Mouse (Mus musculus) thymus, adult 2 months (tissue): Measurements from ENCODE around the gene Cmss1. TPM values are rescaled to one million over a fixed set of nuclear protein-coding genes. Genes with fewer than 3 reads are reported as not detected.

Experiments used
- DNase-seq: peaks from one replicate; pipeline ENCODE4 v3.0.0; 2021
- H3K27ac ChIP-seq: fragments of 200-500 bp; 2 replicates; pipeline ENCODE4 v1.5.1; 2012; ENCODE audit warnings: low read length, control low read depth; ENCODE audit not compliant: control insufficient read depth, insufficient read depth
- H3K27me3 ChIP-seq: fragments of 200-500 bp; 2 replicates; pipeline ENCODE4 v1.6.1; 2012; ENCODE audit warnings: mild to moderate bottlenecking, low read length, moderate library complexity, mixed read lengths; ENCODE audit not compliant: control insufficient read depth, insufficient read depth
- H3K36me3 ChIP-seq: fragments of 200-500 bp; 2 replicates; pipeline ENCODE4 v1.6.1; 2012; ENCODE audit warnings: mild to moderate bottlenecking, low read length, moderate library complexity; ENCODE audit not compliant: control insufficient read depth, insufficient read depth
- H3K4me1 ChIP-seq: fragments of 200-500 bp; replicated peaks from 2 replicates; pipeline ENCODE4 v1.6.1; 2012; ENCODE audit warnings: low read length; ENCODE audit not compliant: control insufficient read depth, insufficient read depth
- H3K4me3 ChIP-seq: fragments of 200-500 bp; 2 replicates; pipeline ENCODE4 v1.5.1; 2012; ENCODE audit warnings: mild to moderate bottlenecking, low read length, control low read depth, moderate library complexity; ENCODE audit not compliant: control insufficient read depth, insufficient read depth
- CTCF ChIP-seq: fragments of 200-500 bp; IDR thresholded peaks from 2 replicates; pipeline ENCODE4 v1.5.1; 2012; ENCODE audit warnings: mild to moderate bottlenecking, control low read depth, low read length, moderate library complexity, borderline replicate concordance; ENCODE audit not compliant: control insufficient read depth, poor library complexity, insufficient read depth; ENCODE audit errors: extremely low read depth
- POLR2A ChIP-seq: fragments of 200-500 bp; IDR thresholded peaks from 2 replicates; pipeline ENCODE4 v1.6.1; 2012; ENCODE audit warnings: mild to moderate bottlenecking, low read length, control low read depth, moderate library complexity; ENCODE audit not compliant: control insufficient read depth, poor library complexity, insufficient read depth; ENCODE audit errors: extremely low read depth
- WGBS: fragments of 180-500 bp; shearing (Covaris S2); methylation state at CpG from one replicate; pipeline ENCODE4 v1.1.7; 2018; 5-methylcytosine and 5-hydroxymethylcytosine counted together
- polyA plus RNA-seq: library from polyadenylated mRNA; depleted of rRNA; stranded (reverse); fragments of >200 nt; gene quantifications from 2 replicates; pipeline ENCODE4 v1.2.3, GENCODE M21; 2012

The Cmss1 gene
- polyA plus RNA-seq, 1 experiment = 6.2 TPM

DNA sequence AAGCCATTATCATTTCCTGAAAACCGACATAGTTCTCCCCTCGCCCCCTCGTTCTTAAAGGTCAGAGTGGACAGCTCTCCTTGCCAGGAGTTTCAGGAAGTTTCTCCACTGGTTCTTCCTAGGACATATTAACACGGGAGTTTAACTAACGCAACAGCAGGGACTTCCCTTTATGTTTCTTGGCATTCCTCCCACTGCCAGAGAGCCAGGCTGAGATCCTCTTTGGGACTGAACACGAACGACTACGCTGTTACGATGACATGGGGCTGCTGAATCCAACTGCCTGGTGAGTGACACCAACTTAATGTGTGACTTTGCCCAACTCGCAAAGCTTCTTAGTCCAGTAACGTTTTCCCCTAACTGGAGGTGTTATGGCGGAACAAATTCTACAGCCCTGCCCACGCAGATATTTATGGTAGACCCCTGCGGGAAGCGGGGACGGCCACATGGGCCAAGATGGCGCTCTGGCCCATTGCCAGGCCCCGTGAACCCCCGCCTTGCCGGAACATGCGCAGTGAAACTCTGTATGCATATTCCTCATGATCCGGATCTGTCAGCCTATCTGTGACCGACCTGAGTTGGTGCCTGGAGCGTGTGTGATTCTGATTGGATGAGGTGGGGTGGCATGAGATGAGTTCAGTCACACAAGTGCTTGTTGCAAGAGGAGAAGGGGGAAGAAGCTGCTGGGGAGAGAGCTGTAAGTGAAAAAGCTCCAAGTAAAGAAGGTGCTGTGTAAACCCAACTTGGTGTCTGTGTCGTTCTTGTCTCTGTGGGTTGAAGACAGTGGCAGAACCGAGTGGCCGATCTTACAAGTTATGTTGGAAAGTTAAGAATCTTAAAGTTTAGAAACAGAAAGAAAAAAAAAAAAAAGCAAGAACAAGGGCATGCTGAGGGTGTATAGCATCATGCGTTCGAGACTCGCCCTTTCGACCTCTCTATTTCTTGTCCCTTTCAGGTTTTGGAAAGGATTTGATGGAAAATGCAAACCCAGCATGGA is 326.1 kb downstream of the Cmss1 start:
- Histone ChIP-seq H3K36me3 (no peaks in the 10 kb centered on the region), H3K27ac (no peak overlapping the region), H3K4me3 (no peak overlapping the region), H3K27me3 (no peaks in the 10 kb centered on the region), H3K4me1 (no peaks in the 10 kb centered on the region)
- WGBS = 85% methylated on average over 31 of the region's 31 CpGs
- no peak for DNase-seq
- no peak for TF ChIP-seq POLR2A

DNA sequence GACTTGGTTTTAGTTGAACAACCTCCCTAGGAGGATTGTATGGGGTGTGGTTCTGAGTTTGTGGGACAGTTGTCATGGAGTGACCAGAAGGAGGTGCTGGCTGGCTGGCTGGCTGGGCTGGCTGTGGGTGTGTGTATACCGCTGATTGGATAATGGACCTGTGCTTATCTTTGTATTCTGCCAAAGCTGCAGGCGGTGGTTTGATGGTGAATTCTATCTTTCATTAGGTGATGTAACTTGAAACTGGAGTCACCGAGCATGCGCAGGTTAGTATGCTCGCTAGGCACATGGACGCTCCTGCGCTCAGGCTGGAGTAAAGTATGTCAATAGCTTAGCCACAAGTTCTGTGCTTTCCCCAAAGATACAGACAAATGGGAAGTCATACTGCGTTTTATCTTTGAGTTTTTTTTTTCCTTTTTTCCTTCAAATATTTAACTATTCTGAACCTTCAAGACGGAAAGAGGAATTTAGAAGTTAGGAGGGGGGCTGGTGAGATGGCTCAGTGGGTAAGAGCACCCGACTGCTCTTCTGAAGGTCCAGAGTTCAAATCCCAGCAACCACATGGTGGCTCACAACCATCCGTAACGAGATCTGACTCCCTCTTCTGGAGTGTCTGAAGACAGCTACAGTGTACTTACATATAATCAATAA is 327.6 kb downstream of the Cmss1 start:
- no peaks in the 10 kb centered on the region for H3K27me3 ChIP-seq
- WGBS = 92% methylated on average over 10 of the region's 12 CpGs
- H3K4me1 ChIP-seq = no peaks in the 10 kb centered on the region
- DNase-seq = no peak
- TF ChIP-seq CTCF = no peak
- TF ChIP-seq POLR2A = no peak
- H3K27ac ChIP-seq = no peak overlapping the region
- H3K4me3 ChIP-seq = no peak overlapping the region
- no peaks in the 10 kb centered on the region for H3K36me3 ChIP-seq

DNA sequence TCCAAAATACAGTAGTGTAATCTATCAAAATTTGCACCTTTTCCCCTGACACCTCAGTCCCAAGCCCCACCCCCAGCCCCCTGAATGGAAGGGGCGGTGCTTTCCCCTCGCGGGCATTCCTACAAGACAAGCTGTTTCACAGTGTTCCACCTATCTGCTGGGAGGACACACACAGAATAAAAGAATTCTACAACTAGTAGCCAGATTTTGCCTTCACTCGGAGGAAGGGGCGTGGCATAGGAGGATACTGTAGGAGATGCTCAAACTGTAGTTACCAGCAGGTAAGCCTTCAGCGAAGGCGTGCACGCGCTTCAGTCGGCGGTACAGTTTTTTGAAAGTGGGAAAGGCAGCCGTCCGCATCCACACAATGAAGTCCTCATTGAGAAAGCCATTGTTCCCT is 336.9 kb downstream of the Cmss1 start:
- 95% methylated on average over 13 of the region's 13 CpGs for WGBS
- TF ChIP-seq POLR2A (no peak), CTCF (no peak)
- H3K4me1 ChIP-seq = no peaks in the 10 kb centered on the region
- H3K27me3 ChIP-seq = no peaks in the 10 kb centered on the region
- no peak overlapping the region for H3K4me3 ChIP-seq
- DNase-seq = no peak
- H3K27ac ChIP-seq = no peak overlapping the region
- H3K36me3 ChIP-seq = no peaks in the 10 kb centered on the region

DNA sequence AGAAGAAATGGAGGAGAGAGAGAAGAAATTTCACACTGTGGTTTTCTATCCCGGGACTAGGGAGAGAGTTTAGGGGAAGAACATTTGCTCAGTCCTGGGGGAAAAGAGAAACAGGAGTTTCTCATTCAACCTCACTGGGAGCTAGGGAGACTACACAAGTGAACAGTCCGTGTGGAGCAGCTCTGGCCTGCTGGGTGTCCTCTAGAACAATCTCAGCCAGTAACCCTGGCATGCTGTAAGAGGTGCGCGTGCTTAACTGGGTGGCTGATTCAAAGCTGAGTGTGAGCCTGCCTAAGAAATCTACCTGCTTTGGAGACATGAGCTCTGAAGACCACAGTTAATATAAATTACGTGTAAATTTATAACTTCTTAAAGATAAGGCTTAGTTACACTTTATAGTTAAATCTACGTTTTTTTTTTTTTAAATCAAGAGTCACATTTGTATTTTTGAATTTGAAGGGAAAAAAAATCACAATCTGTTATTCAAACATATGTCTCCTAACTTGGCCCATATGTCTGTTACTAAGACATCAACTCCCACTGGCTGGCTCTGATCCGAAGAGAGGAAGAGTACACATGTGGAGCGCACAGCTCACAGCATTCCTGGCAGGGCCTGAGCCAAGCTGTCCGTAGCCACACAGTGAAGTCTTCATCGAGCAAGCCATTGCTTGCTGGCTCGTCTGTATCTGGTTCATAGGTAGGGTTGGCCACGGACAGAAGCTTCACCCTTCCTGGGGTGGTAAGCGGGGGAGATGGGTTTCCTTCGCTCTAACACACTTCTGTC is 338.4 kb downstream of the Cmss1 start:
- 94% methylated on average over 14 of the region's 14 CpGs for WGBS
- no peak overlapping the region for H3K27ac ChIP-seq
- DNase-seq = no peak

DNA sequence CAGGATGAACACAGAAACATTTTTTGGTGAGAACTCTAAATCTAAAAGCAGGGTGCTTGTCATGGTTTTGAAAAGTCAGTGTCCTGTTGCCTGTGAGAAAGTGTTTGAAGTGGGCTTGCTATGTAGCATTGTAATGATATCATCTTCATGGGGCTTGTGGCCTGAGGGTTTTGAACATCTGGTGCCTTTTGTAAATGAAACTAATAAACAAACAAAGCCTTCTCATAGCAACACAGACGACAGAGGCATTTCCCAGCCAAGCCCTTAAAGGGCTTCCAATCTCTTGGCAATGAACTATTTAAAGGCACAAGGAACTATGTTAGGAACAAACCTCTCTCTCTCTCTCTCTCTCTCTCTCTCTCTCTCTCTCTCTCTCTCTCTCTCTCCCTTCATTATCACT is 339.6 kb downstream of the Cmss1 start:
- Histone ChIP-seq H3K4me1 (no peaks in the 10 kb centered on the region), H3K27me3 (no peaks in the 10 kb centered on the region), H3K27ac (no peak overlapping the region), H3K36me3 (no peaks in the 10 kb centered on the region), H3K4me3 (no peak overlapping the region)
- DNase-seq = no peak
- no peak for TF ChIP-seq POLR2A
- TF ChIP-seq CTCF = no peak
- WGBS = 4% methylated on average over 1 of the region's 1 CpGs

More for the DNA sequence above, 338.4 kb downstream of the Cmss1 start:
- Histone ChIP-seq H3K36me3 (no peaks in the 10 kb centered on the region), H3K4me3 (no peak overlapping the region), H3K4me1 (no peaks in the 10 kb centered on the region), H3K27me3 (no peaks in the 10 kb centered on the region)
- no peak for TF ChIP-seq POLR2A
- TF ChIP-seq CTCF = no peak

DNA sequence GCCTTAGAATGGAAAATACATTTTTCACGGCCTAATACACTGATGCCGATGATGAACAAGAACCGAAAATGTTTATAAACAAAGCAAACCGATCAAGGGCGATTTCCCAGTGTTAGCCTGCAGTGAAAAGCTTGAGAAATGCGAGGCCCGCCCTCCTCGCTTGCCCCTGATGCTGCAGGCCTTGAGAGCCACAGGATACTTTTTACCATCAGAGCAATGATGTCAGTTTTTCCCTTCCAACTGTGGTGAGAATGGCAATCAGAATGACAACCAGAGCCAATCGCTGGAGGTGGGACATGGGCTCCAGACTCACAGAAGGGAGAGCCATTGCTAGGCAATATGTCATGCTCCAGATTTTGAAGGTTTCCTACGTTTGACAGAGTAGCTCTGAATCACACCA is 346.5 kb downstream of the Cmss1 start:
- Histone ChIP-seq H3K4me1 (no peaks in the 10 kb centered on the region), H3K27me3 (no peaks in the 10 kb centered on the region), H3K36me3 (no peaks in the 10 kb centered on the region), H3K27ac (no peak overlapping the region), H3K4me3 (no peak overlapping the region)
- TF ChIP-seq POLR2A (no peak), CTCF (no peak)
- no peak for DNase-seq
- WGBS = 96% methylated on average over 10 of the region's 10 CpGs
